Mouse (Mus musculus) heart, postnatal 36 days (tissue): ENCODE results near the gene Spata31d1d. TPM values are rescaled to one million over a fixed set of nuclear protein-coding genes. Genes with fewer than 3 reads are reported as not detected.
"Not testable (repeated sequence)": the region's sequence is repeated elsewhere in the genome, so short reads cannot be mapped to it uniquely, and the experiment has no call there.

Source experiments
- DNase-seq, 2 experiments: peaks; one replicate each; pipeline ENCODE4 v3.0.0; 2021 to 2022
- intact Hi-C: fragments of 180-260 bp; cut with DNase I; formaldehyde crosslinking; loops from one replicate; pipeline ENCODE4 v1.15.1; 2025
- total RNA-seq, 2 experiments: library from RNA; stranded (reverse); gene quantifications; 2 replicates each; pipeline ENCODE4 v1.2.3; 2021

Gene Spata31d1d
- total RNA-seq, 2 experiments from 2014 or later: not detected

GRCm38 (mm10) chr13:59734347-59734746 is 2.8 kb upstream of the Spata31d1d start:
- DNase-seq, intact Hi-C loops: not testable (repeated sequence)

- intact Hi-C loops: no loop called here
- no peak for DNase-seq
Measured at GRCm38 (mm10) chr13:59733936-59734335, 2.4 kb upstream of the Spata31d1d start.

GRCm38 (mm10) chr13:59728378-59729093 is 3.0 kb downstream of the Spata31d1d start:
- peak; percentile 81 to 83 for DNase-seq
- intact Hi-C loops: loop anchor here (2.0 to 5.0 kb wide), 3 partner anchors 24 to 211 kb away; no protein-coding TSS in a partner anchor

GRCm38 (mm10) chr13:59726139-59726867 is 5.2 kb downstream of the Spata31d1d start:
- intact Hi-C loops: loop anchor here (5.0 kb wide), 2 partner anchors 89 to 209 kb away; no protein-coding TSS in a partner anchor
- DNase-seq: no peak

GRCm38 (mm10) chr13:59722089-59722488 is 9.5 kb downstream of the Spata31d1d start:
- DNase-seq, intact Hi-C loops: not testable (repeated sequence)

GRCm38 (mm10) chr13:59719475-59719874 is 12.1 kb downstream of the Spata31d1d start:
- no peak for DNase-seq
- intact Hi-C loops: loop anchor here (1.0 kb wide), 1 partner anchor 18 kb away; no protein-coding TSS in a partner anchor

- intact Hi-C loops: loop anchor here (1.0 kb wide), 1 partner anchor 18 kb away; no protein-coding TSS in a partner anchor
- peak in 1 of 2 experiments; percentile 27 for DNase-seq
Measured at GRCm38 (mm10) chr13:59718857-59719440, 12.6 kb downstream of the Spata31d1d start.

GRCm38 (mm10) chr13:59713710-59714109 is 17.8 kb downstream of the Spata31d1d start:
- intact Hi-C loops: no loop called here
- no peak for DNase-seq

- DNase-seq, intact Hi-C loops: not testable (repeated sequence)
Measured at GRCm38 (mm10) chr13:59711984-59712383, 19.6 kb downstream of the Spata31d1d start, which contains the start of gene Spata31d1b. Spata31d1b (plus strand) TSS chr13:59712284.

GRCm38 (mm10) chr13:59710230-59710629 is 21.3 kb downstream of the Spata31d1d start, which contains the start of gene Spata31d1a:
Spata31d1a (minus strand) TSS chr13:59710330.
- intact Hi-C loops: no loop called here
- DNase-seq: no peak

- DNase-seq: no peak
Measured at GRCm38 (mm10) chr13:59704562-59704961, 27.0 kb downstream of the Spata31d1d start.

GRCm38 (mm10) chr13:59703514-59703913 is 28.0 kb downstream of the Spata31d1d start:
- DNase-seq: no peak
- intact Hi-C loops: no loop called here

More at GRCm38 (mm10) chr13:59704562-59704961, 27.0 kb downstream of the Spata31d1d start:
- intact Hi-C loops: loop anchor here (2.0 kb wide), 1 partner anchor 24 kb away; no protein-coding TSS in a partner anchor

GRCm38 (mm10) chr13:59700137-59700536 is 31.4 kb downstream of the Spata31d1d start:
- intact Hi-C loops, DNase-seq: not testable (repeated sequence)

GRCm38 (mm10) chr13:59699131-59699530 is 32.4 kb downstream of the Spata31d1d start:
- no peak for DNase-seq
- intact Hi-C loops: no loop called here

GRCm38 (mm10) chr13:59695781-59696180 is 35.8 kb downstream of the Spata31d1d start:
- intact Hi-C loops: no loop called here
- no peak for DNase-seq

GRCm38 (mm10) chr13:59694008-59694407 is 37.5 kb downstream of the Spata31d1d start, which contains the start of gene 4921517D22Rik:
4921517D22Rik (minus strand) TSS chr13:59694108.
- no peak for DNase-seq

GRCm38 (mm10) chr13:59691478-59691877 is 40.1 kb downstream of the Spata31d1d start:
- no peak for DNase-seq
- intact Hi-C loops: no loop called here

More at GRCm38 (mm10) chr13:59694008-59694407, 37.5 kb downstream of the Spata31d1d start, which contains the start of gene 4921517D22Rik:
- intact Hi-C loops: no loop called here

- no peak for DNase-seq
- intact Hi-C loops: no loop called here
Measured at GRCm38 (mm10) chr13:59690576-59690975, 41.0 kb downstream of the Spata31d1d start.

GRCm38 (mm10) chr13:59689843-59690242 is 41.7 kb downstream of the Spata31d1d start:
- DNase-seq: no peak
- intact Hi-C loops: no loop called here

GRCm38 (mm10) chr13:59689313-59689712 is 42.2 kb downstream of the Spata31d1d start:
- DNase-seq: no peak
- intact Hi-C loops: no loop called here
